Mouse (Mus musculus) liver, embryonic 15.5 days (tissue): ENCODE data around the gene Asic4. TPM values are rescaled to one million over a fixed set of nuclear protein-coding genes. Genes with fewer than 3 reads are reported as not detected.

ENCODE experiments used
- ATAC-seq: fragments of 200-750 bp; cut with Nextera tagmentation; 2 replicates; pipeline ENCODE4 v1.8.0; 2017; ENCODE audit warnings: moderate number of reproducible peaks, mild to moderate bottlenecking, moderate library complexity; ENCODE audit not compliant: insufficient read depth
- H3K27ac ChIP-seq: fragments of 300-500 bp; sonication (generic); replicated peaks from 2 replicates; pipeline ENCODE4 v1.5.1; 2015; ENCODE audit warnings: mild to moderate bottlenecking, inconsistent platforms
- H3K27me3 ChIP-seq: fragments of 300-500 bp; sonication (generic); 2 replicates; pipeline ENCODE4 v1.6.1; 2015; ENCODE audit warnings: mild to moderate bottlenecking, inconsistent platforms
- H3K36me3 ChIP-seq: fragments of 300-500 bp; sonication (generic); replicated peaks from 2 replicates; pipeline ENCODE4 v1.6.1; 2015; ENCODE audit warnings: moderate library complexity, mild to moderate bottlenecking, inconsistent platforms
- H3K4me1 ChIP-seq: fragments of 300-500 bp; sonication (generic); replicated peaks from 2 replicates; pipeline ENCODE4 v1.6.1; 2015; ENCODE audit warnings: inconsistent platforms
- H3K4me2 ChIP-seq: fragments of 300-500 bp; sonication (generic); 2 replicates; pipeline ENCODE4 v1.6.1; 2015; ENCODE audit warnings: moderate library complexity, mild to moderate bottlenecking, inconsistent platforms
- H3K4me3 ChIP-seq: fragments of 300-500 bp; sonication (generic); replicated peaks from 2 replicates; pipeline ENCODE4 v1.5.1; 2015; ENCODE audit warnings: mild to moderate bottlenecking, inconsistent platforms
- H3K9ac ChIP-seq: fragments of 300-500 bp; sonication (generic); 2 replicates; pipeline ENCODE4 v1.6.1; 2015; ENCODE audit warnings: moderate library complexity, mild to moderate bottlenecking, inconsistent platforms
- H3K9me3 ChIP-seq: fragments of 300-500 bp; sonication (generic); replicated peaks from 2 replicates; pipeline ENCODE4 v1.6.1; 2016; ENCODE audit warnings: inconsistent platforms
- WGBS: fragments of 180-500 bp; shearing (Covaris S2); methylation state at CpG from one replicate; pipeline ENCODE4 v1.1.7; 2015; ENCODE audit warnings: mixed read lengths; ENCODE audit not compliant: insufficient replicate concordance; 5-methylcytosine and 5-hydroxymethylcytosine counted together
- polyA plus RNA-seq: library from polyadenylated mRNA; unstranded; fragments of >200 nt; fragmentation: Nextera tagmentation; extraction: Ambion mirVana; gene quantifications from 2 replicates; pipeline ENCODE4 v1.2.1, GENCODE M21; 2015

The Asic4 gene
- polyA plus RNA-seq, 1 experiment from 2014 or later = 0.05 TPM

DNA sequence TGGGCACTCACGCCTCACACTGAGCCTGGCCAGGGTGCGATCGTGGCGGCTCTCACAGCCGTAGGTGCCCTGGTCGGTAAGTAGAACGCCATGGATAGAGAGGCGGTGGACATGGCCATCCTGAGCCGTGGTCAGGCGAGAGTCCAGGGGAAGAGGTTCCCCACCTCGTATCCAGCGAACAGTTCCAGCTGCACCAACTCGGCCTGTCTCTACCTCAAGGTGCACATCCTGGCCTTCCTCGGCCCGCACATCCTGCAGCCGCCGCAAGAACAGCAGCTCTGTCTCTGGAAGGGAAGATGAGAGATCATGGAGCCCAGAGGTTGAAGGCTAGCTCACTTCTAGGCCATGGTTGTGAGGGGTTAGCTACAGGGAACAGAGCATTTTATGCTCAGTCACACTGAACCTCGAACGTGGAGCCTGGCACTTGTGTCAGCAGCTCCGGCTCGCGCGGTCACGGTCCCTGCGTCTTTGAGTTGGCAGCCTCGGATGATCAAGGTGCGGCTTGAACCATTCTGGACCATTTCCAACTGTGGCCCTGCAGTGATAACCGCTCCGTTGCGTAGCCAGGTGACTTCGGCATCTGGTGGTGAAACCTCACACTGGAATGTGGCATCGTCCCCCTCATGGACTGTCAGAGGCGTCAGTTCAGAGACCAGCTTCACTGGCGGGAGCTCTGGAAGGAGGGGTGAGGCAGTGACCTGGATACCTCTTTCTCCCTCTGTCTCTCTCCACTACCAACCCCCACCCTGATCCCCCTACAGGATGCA lies 40.7 kb downstream of the Asic4 start:
- Histone ChIP-seq H3K27me3 (peaks cover 53% of the 10 kb centered on the region), H3K4me3 (no peak overlapping the region), H3K4me1 (peaks cover 11% of the 10 kb centered on the region; the same call in 1 of the 2 replicates), H3K36me3 (0 out of 2 replicates have a peak, but pooled peaks cover 3% of the 10 kb centered on the region), H3K27ac (no peak overlapping the region), H3K4me2 (no peak overlapping the region), H3K9me3 (no peaks in the 10 kb centered on the region), H3K9ac (no peak overlapping the region)
- 78% methylated on average over 34 of the region's 34 CpGs for WGBS
- no peak for ATAC-seq

DNA sequence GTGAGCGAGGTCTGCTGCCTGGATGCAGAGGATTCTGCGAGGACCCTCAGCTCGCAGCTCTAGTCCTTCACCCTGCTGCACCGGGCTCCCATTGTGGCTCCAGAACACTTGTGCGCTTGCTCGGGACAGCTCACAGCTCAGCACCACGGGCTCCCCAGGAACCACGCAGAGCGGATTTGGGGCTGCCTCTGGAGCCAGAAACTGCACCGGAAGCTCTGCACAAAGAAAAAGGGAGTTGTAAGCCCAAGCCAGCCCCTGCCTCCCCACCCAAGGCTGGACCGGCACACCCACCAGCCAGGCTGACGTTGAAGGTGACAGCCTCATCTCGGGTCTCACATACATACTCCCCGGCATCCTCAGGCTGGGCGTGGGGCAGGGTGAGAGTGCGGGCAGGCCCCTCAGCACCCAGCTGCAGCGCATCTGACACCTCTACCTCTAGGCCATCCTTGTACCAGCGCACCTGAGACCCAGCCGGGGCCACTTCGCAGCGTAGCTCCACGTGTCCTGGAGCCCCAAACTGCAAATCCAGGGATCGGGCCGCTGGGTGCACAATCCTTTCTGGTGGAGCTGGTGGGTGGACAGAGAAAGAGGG lies 42.4 kb downstream of the Asic4 start:
- Histone ChIP-seq H3K4me3 (no peak overlapping the region), H3K27me3 (peaks cover 36% of the 10 kb centered on the region), H3K9me3 (no peaks in the 10 kb centered on the region), H3K36me3 (0 out of 2 replicates have a peak, but pooled peaks cover 7% of the 10 kb centered on the region), H3K4me2 (no peak overlapping the region), H3K4me1 (peaks cover 4% of the 10 kb centered on the region; the same call in 1 of the 2 replicates), H3K9ac (no peak overlapping the region), H3K27ac (no peak overlapping the region)
- no peak for ATAC-seq
- WGBS = 57% methylated on average over 24 of the region's 24 CpGs

DNA sequence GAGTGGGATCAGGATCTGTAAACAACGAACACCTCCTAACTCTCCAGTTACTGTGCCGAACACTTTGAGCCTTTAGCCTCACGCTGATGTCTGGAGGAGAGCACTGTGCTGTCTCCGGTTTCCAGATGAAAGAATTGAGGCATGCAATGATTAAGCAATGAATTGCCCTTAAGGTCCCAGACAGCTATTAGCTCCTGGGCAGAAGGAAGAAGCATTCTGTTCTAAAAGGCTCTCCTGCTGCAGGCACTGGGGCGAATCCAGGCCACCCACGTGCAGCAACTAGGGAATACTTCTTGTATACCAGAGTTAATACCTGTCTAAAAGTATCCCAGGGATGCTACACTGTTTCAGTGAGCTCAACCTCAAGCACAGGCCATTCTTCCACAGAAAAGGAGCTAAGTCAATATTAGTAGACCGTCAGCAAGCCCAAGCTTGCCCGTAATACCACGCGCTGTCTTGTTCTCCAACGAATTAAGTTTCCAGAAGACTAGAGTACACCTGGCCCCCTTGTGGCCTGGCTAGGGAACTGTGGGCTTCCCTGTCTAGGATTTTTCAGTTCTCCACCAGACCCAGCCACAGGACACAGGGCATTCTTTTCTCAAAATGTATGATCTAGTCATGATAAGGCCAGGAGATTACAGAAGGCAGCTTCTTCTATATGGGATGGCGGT lies 44.8 kb downstream of the Asic4 start:
- Histone ChIP-seq H3K27me3 (peaks cover 13% of the 10 kb centered on the region; the same call in 1 of the 2 replicates), H3K4me2 (no peak overlapping the region), H3K4me1 (no peaks in the 10 kb centered on the region), H3K36me3 (0 out of 2 replicates have a peak, but pooled peaks cover 7% of the 10 kb centered on the region), H3K9ac (no peak overlapping the region), H3K9me3 (no peaks in the 10 kb centered on the region), H3K27ac (no peak overlapping the region), H3K4me3 (no peak overlapping the region)
- WGBS = 57% methylated on average over 12 of the region's 12 CpGs
- no peak for ATAC-seq

DNA sequence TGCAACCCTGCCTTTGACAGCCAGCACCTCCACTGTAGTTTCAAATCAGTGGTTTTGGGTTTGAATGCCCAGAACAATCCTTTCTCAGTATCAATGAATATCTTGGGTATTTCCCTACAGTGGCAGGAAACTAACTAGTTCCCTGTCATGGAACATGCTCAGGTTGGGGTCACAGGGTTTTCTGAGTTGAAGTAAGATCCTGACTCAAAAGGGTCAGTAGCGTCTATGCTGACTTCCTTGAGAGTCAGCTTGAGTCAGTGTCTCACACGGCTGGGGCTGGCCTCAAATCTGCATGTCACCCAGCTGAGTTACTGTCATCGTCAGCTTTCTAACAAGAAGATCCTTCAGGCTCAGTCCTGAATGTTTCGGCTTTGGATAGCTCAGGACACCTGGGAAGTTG lies 48.7 kb downstream of the Asic4 start:
- no peak overlapping the region for H3K9ac ChIP-seq
- ATAC-seq = no peak
- peaks cover 6% of the 10 kb centered on the region for H3K27me3 ChIP-seq
- no peak overlapping the region for H3K4me2 ChIP-seq
- no peak overlapping the region for H3K4me3 ChIP-seq
- H3K9me3 ChIP-seq = no peaks in the 10 kb centered on the region
- H3K36me3 ChIP-seq = 0 out of 2 replicates have a peak, but pooled peaks cover 4% of the 10 kb centered on the region
- no peaks in the 10 kb centered on the region for H3K4me1 ChIP-seq
- 61% methylated on average over 4 of the region's 4 CpGs for WGBS
- H3K27ac ChIP-seq = no peak overlapping the region

GRCm38 (mm10) chr1:75499441-75499840 lies 49.2 kb downstream of the Asic4 start:
- no peak overlapping the region for H3K27ac ChIP-seq
- no peaks in the 10 kb centered on the region for H3K9me3 ChIP-seq
- no peak overlapping the region for H3K9ac ChIP-seq
- 70% methylated on average over 7 of the region's 7 CpGs for WGBS
- H3K4me1 ChIP-seq = no peaks in the 10 kb centered on the region
- no peak overlapping the region for H3K4me2 ChIP-seq
- H3K36me3 ChIP-seq = 0 out of 2 replicates have a peak, but pooled peaks cover 4% of the 10 kb centered on the region
- no peak overlapping the region for H3K4me3 ChIP-seq
- H3K27me3 ChIP-seq = peaks cover 12% of the 10 kb centered on the region
- no peak for ATAC-seq

DNA sequence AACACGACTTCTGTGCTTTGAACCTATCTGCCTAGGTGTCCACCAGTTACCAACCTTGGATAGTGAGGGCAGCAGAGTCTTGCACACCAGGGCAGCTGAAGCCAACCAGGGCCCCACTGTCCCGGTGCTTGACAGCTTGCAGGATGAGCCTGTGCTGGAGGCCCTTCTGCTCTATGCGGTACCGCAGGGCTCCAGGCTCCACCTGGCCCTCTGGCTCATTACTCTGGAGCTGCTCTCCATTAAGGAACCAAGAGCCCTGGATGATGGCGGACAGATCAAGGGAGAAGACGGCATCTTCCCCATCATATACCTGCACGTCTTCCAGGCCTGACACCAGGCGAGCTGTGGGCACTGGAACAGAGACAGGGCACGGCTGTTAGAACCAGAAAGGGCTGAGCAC lies 51.7 kb downstream of the Asic4 start:
- H3K4me1 ChIP-seq = 0 out of 2 replicates have a peak, but pooled peaks cover 6% of the 10 kb centered on the region

DNA sequence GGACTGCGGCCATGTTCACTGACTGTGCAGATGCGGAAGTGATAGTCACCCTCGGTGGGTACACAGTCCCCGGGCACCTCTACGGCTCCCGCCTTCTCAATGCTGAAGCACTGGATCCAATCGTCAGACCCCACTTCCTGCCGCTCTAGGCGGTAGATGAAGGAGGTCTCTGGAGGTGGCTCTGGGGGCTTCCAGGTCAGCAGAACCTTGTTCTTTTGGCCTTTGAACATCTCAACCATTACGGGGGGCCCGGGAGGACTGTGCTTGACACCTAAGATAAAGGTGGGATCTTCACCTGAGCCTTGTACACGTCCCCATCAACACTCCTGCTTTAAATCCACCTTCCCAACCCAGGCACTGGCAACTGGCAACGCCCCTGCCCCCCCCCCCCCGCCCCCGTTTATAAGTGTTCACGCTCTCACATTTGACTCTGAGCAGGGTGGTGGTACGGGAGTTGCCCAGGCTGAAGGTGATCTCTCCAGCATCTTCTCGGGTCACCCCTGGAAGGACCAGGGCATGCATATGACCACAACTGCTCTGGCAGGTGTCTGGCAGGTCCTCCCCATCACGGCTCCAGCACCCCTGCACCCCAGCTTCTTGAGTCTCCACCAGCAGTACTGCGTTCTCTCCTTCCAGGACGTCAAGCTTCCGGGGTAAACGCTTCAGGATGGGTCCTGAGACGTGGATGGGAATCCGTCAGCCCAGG lies 52.9 kb downstream of the Asic4 start:
- Histone ChIP-seq H3K36me3 (no peaks in the 10 kb centered on the region), H3K4me3 (no peak overlapping the region), H3K27me3 (peaks cover 48% of the 10 kb centered on the region), H3K9me3 (no peaks in the 10 kb centered on the region), H3K4me1 (0 out of 2 replicates have a peak, but pooled peaks cover 6% of the 10 kb centered on the region), H3K4me2 (no peak overlapping the region), H3K9ac (no peak overlapping the region), H3K27ac (no peak overlapping the region)
- no peak for ATAC-seq
- WGBS = 69% methylated on average over 24 of the region's 25 CpGs

More for the DNA sequence above, 51.7 kb downstream of the Asic4 start:
- H3K27ac ChIP-seq = no peak overlapping the region
- H3K9ac ChIP-seq = no peak overlapping the region
- no peaks in the 10 kb centered on the region for H3K9me3 ChIP-seq
- no peaks in the 10 kb centered on the region for H3K36me3 ChIP-seq
- no peak for ATAC-seq
- H3K4me2 ChIP-seq = no peak overlapping the region
- no peak overlapping the region for H3K4me3 ChIP-seq
- 80% methylated on average over 9 of the region's 9 CpGs for WGBS
- peaks cover 37% of the 10 kb centered on the region for H3K27me3 ChIP-seq

GRCm38 (mm10) chr1:75503651-75503980 lies 53.4 kb downstream of the Asic4 start:
- H3K4me3 ChIP-seq = no peak overlapping the region
- H3K9me3 ChIP-seq = no peaks in the 10 kb centered on the region
- WGBS = 71% methylated on average over 23 of the region's 23 CpGs
- no peak for ATAC-seq
- H3K27me3 ChIP-seq = peaks cover 54% of the 10 kb centered on the region
- H3K4me1 ChIP-seq = 0 out of 2 replicates have a peak, but pooled peaks cover 6% of the 10 kb centered on the region
- no peak overlapping the region for H3K27ac ChIP-seq
- H3K9ac ChIP-seq = no peak overlapping the region
- H3K36me3 ChIP-seq = no peaks in the 10 kb centered on the region
- H3K4me2 ChIP-seq = no peak overlapping the region

DNA sequence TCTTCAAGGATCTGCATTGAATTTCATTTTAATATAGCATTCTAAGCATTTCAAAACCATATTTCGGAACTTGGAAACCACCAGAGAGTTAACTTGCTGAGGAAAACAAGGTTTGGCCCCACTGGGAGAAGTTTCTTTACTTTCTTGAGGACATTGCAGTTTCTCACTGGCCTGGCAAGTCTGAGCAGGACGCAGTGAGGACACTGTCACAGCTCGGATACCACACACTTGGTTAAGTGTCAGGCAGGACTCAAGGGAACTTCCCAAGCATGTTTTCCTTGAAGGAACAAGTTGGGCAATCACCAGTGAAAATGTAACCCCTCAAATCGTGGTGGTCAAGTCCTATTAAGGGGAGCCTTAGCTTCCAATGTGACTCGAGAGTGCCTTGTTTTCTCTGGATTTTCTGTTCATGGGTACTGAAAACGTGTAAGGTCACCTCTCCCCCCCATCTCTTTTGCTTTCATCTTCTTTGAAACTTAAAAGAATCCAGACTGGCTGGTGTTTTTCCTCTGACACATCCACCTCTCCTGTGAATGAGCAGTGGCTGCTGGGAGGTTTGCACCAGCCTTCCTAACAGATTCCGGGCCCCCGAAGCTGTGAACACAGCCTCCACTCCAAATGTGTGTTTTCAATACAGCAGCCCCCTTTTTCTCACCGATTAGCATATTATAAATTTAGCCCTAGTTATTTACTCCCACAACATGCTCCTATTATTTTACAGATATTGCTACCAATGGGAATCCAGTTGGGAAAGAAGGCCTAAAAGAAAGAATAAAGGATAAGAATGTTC lies 54.2 kb downstream of the Asic4 start:
- no peak for ATAC-seq
- H3K4me2 ChIP-seq = peak overlapping the region; percentile 63
- H3K9ac ChIP-seq = no peak overlapping the region
- 51% methylated on average over 9 of the region's 9 CpGs for WGBS
- H3K36me3 ChIP-seq = no peaks in the 10 kb centered on the region
- peaks cover 61% of the 10 kb centered on the region for H3K27me3 ChIP-seq
- H3K4me3 ChIP-seq = no peak overlapping the region
- 0 out of 2 replicates have a peak, but pooled peaks cover 6% of the 10 kb centered on the region for H3K4me1 ChIP-seq
- H3K9me3 ChIP-seq = no peaks in the 10 kb centered on the region
- H3K27ac ChIP-seq = no peak overlapping the region
